Mouse (Mus musculus) retina, adult 2 months (tissue): ENCODE measurements around the gene 4930447C04Rik.

Experiments
- DNase-seq: peaks from one replicate; pipeline ENCODE4 v3.0.0-alpha.2; 2012; ENCODE audit warnings: low read depth, low spot score

The 4930447C04Rik gene

DNA sequence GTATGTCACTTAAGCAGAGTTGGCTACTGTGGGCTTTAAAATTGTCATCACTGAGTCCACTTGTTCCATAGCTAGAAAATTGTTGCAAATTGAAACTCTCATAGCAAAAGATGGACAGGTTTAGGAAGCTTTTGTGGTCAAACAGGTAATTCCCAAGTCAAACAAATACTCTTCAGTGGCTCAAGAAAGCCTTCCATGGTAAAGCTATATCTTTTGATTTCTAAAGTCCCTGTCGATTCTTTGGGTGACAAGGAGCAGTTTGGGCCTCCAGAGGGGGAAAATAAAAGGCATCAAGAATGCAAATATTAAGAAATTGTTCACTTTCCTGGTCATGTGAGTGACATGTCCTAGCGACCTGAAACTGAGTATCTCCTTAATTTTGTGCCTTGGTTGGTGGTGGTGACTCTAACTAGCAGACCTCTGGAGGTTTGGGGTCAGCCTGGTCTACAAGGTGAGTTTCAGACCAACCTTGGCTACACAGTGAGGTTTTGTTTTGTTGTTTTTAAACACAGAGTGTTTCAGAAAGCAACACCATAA, 3.1 kb upstream of the 4930447C04Rik start:
- no peak for DNase-seq

DNA sequence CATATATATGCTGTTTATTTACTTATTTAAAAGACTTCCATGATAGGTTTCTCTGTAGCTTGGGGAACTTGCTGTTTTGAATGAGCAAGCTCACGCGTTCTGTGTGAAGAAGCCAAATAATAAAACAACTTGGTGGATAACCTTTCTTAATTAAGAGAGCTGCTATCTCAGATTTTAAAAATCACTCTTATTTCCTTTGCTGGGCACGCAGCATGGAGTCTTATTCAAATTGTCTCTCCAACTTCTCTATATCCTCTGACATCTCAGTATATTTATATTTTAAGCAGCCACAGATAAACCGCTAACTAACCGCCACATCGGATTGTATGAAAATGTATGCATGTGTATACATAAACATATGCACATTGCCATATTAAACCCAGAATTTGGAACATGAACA, 1.6 kb upstream of the 4930447C04Rik start:
- no peak for DNase-seq

DNA sequence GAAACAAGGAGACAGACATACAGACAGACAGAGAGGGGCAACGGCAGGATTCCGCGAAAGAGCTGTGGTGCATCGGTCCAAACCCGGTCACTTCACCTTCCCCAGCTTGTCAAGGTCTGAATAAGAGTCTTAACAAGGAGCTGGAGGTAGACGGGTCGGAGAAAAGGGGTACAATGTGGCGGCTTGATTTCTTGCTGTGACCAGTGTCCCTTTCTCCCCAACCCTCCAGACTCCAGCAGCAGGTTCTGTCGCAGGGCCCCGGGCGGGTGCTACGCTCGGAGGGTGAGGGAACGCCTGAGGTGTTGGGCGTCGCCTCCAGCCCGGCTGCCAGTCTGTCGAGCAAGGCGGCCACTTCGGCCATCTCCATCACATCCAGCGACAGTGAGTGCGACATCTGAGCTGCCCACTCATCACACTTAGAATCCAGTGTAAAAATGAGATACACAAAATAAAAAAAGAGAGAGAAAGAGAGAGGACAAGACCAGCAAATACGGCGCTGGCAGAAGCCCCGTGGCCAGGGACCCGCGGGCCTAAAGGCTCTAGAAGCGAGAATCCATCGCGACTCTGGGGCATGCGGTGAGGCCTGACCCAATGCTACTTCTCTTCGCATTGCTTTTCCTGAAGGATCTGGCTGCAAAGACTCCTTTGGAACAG, 951 bp upstream of the 4930447C04Rik start:
- no peak for DNase-seq

DNA sequence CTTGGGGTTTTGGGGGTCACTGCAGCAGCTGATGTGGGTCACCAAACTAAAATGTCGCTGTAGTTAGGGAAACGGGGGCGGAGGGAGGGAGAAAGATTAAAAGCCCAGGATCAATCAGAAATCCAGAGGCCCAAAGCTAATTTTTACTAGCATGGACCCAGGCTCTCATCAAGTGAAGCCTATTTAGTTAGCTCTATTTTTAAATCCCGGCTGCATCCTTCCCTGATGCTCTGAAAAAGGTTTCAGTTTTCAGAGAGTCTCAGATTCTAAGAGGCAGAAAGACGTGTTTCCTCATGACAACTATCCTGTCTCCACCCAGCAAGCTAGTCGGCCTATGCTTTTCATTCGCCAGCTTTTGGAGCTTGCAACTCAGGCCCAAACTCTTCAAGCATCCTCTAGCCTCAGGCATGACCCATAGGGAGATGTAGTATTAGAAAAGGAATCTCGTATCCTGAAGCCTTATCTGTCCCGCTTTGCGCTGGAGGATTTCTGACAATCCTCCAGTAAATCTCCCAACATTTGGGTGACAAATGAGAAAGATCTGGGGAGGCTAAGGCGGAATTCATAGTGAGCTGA, 336 bp upstream of the 4930447C04Rik start:
- no peak for DNase-seq

DNA sequence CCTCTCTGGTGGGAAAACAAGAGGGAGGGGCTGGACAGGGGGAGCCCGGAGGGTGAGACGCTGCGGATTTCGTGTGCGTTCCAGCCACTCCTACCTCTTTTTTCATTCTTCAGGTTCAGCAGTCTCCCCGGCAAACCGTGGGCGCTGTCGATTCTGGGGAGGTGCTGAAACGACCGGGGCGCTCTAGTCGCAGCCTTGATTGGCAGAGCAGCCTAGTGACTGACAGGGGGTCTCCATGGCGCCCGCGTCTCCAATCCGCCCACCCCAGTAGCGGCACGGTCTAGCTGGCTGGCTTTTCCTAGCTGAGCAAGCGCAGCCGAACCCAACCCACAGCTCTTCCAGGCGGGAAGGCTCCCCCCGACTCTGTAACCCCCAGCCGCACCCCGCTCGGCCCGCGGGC, 958 bp downstream of the 4930447C04Rik start, which contains the start of gene Six6:
Six6 (plus strand) TSS at position 277 of the 400 bp plus-strand sequence.
- no peak for DNase-seq

DNA sequence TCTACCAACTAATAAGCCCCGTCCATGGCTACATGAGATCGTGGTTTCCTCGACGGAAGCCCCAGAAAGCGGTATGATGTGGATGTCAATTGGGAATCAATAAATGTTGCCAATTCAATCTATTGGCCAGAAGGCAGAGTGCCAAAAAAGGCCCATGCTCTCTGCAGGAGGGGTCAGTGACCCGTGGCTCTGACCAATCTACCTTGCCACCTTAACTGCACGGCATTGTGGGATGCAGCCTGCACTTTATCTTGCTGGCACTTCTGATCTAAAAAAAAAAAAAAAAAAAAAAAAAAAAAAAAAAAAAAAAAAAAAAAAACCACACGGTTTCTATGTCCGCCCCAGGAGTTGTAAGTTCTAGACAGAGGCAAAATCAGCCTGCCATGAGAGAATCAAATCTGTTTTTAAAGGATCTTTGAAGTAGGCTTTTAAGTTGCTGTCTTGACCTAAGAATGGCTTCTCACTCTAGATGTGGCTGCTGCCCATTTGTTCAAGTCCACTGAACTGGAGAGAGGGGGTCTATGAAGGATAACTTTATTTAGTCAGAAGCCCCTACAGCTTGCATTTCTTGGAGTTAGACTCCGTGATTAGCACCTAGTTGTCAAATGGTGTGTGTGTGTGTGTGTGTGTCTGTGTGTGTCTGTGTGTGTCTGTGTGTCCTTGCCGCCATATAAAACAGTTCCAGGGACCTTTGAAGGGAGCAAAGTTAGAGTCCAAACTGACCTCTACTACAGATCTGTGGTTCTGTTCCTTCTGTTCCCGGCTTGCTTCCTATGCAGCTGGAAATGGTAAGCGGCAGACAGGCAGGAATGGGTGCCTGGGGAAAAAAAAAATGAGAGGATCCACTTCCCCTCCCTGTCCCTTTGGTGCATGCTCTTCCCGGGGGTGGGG, 1.7 kb downstream of the 4930447C04Rik start:
- no peak for DNase-seq

DNA sequence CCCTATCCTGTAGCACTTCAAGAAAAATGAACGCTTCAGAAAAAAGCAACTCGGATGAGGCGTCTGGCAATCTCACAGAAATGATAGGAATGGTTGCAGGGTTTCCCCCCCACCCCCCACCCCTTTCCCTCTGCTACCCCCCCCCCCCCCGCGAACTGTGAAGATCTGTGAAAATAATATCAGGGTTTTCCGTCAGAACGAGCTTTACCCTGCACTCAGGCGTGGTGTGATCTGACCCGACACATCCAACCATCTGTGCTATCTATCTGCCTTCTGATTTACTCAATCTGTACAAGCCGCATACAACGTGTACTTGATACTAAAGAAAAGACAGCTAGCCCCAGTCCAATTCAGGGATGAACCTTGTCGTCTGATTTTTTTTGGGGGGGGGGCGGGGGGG, 2.4 kb downstream of the 4930447C04Rik start:
- DNase-seq: no peak

DNA sequence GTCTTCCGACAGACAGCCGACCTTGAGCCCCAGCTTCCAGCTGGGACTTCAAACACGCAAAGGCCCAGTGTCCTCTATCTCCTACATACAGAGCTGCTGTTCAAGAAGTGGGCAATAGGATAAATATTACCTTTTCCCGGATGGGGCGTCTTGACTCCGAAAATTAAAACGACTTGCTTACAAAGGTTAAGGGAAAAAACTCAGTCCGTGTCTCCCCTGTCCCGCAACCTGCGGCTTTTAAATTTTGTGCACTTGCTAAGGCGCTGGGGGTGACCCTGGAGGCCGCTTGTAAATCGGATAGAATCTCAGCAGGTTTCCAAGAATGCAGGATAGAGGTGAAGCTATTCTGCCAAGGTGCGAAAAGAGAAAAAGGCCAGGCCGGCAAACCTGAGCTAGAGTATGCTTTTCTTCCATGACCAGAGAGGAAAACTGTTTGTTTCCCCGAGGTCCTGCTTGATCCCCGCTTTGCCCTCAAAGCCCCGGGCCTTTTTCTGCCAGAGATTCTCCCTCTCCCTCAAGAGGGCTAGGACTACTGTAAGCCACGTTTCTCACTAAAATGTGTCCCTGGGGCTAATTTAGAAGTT, 2.9 kb downstream of the 4930447C04Rik start:
- DNase-seq: no peak

DNA sequence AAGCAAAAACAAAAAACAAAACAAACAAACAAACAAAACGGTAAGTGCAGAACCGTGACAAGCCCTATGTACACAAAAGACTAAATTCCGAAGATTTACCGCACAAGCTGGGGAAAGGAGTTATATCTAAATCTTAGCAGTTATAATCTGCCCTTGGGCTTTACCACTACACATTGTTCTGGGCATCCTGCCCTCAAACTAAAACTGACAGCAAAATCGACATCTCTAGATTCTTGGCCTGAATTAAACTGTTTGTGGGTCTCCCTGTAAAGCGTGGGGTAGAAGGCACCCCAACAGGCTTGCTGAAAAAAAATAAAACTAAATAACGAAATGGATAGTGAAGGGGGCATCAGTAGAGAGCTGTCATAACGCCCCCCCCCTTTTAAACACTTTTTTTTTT, 3.8 kb downstream of the 4930447C04Rik start:
- no peak for DNase-seq

DNA sequence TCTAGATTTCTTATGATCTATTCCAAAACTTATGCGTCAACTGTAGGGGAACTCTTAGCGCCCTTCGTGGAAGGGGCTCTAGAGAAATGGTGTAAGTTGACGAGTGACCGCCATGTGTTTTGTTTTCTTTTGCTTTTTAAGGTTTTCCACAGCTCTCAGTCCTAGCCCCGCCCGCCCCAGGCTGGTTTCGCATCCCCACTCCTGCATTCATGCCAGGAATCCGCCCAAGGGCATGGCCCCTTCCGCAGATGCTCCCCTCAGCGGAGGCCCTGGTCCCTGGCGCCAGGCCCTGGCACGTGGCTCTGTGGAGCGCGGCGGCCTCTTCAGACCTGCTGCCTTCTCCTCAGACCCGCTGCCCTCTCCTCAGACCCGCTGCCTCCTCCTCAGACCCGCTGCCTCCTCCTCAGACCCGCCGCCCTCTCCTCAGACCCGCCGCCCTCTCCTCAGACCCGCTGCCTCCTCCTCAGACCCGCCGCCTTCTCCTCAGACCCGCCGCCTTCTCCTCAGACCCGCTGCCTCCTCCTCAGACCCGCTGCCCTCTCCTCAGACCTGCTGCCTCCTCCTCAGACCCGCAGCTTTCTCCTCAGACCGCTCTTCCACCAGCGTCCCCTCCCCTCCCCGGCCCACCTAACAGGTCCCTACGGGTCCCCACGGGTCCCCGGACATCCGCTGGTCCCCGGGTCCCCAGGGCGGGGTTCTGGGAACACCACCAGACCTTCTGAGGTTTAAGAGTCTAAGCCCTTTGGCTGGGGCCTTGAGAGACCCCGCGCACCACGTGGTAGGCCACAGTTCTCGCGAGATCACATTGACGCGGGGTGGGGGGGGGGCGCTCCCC, 23.2 kb downstream of the 4930447C04Rik start:
- DNase-seq: no peak

DNA sequence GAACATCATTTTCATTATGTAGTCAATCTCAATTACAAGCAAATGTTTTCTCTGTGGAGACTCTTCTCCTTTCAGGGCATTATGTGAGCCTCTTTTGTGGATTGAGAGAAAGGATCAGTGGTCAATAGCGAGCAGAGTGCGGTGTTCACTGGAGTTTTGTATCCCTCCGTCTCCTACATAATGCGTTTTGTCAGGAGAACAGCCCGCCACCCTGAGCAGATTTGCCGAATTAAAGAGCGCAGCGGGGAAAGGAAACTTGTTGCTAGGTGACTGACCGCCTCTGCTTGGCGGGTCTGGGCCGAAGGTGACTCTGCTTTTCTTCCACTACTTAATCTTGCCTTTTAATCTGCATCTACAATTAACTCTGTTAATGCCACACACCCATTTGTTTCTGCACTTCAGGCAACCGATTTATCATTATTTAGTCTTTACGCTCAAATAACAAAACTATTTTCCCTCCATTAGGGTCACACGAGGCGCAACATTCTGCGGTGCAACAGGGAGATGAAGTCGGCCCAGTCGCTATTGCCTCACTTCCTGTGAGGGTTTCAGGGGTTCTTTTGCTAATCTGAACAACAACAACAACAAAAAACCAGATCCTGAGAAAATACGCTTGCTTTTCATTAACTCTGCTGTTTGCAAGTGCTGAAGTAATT, 86.1 kb downstream of the 4930447C04Rik start:
- no peak for DNase-seq

DNA sequence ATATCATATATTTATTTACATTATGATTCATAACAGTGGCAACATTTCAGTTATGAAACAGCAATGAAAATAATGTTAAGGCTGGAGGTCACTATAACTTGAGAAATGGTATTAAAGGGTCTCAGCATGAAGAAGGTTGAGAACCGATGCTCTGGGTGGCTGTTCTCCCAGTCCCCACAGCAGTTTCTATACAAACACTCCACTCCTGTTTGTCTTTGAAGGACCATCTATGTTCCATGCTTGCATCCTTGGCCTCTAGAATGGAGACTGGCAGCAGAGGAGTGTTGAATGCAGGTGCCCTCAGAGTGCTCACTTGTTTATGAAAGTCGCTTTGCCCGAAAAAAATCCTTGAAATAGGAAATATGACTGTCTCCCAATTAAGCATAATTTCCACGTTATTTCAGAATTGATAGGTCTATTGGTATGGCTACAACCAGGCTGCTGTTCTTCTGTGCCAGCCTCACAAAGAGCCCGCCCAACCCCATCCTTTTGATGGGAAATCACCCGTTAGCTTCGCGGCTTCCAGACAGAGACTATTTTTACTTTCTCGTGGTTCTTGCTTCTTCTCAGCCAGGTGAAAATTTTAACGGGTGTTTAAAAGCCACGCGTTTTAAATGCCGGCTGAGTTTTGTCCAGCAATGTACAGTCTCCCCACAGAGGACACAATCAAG, 87.0 kb downstream of the 4930447C04Rik start:
- DNase-seq: no peak

DNA sequence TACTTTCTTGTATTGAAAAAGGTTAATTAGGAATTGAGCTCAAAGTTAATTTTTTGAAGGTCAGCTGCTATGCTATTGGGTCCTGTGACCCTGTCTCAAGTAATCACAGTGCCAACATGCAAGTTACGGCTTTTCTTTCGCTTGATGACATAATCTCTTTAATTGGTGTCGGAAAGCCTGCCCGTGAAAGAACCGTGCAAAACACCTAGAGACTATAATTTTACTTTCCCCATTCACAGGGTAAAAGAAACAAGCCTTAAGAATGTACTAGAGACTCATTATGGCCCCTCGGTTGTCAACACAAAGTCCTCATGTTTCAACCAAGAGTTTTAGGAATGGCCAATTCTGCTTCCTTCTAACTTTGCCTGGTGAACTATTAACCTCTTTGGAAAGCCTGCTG, 88.3 kb downstream of the 4930447C04Rik start:
- no peak for DNase-seq

DNA sequence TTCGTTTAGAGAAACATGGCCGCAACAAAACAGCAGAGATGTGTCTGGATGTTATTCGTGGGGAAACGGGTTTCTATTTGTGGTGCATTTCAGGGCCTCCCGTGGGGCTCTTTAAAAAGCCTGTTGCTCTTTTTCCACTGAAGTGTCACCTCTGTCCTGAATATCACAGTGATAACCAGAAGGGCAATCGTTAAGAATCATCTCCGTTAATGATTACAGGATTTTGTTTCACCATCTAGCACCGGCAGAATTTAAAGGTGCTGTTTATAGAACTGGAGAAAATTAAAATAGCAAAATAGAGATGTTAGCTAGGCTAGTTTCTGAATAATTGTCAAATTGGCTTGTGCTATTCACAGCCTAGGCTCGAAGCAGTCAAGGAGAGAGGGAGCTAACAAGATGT, 90.4 kb downstream of the 4930447C04Rik start:
- no peak for DNase-seq

DNA sequence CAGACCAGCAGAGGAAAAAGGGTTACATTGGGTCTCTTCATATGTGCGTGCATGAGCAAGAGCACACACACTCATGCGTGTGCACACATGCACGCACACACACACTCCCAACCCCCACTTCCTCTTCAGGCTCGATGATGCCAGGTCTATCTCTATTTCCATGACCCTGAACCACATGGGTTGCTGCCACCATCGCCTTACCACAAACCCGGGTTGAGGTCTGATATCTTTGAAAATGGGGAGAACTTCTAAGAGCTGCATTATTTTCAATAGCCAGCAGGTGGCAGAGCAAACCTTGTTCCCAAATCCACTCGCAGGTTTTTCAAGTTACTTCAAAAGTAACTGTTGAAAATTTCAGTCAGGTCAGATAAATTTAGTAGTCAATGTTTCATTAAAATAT, 92.8 kb downstream of the 4930447C04Rik start:
- no peak for DNase-seq

DNA sequence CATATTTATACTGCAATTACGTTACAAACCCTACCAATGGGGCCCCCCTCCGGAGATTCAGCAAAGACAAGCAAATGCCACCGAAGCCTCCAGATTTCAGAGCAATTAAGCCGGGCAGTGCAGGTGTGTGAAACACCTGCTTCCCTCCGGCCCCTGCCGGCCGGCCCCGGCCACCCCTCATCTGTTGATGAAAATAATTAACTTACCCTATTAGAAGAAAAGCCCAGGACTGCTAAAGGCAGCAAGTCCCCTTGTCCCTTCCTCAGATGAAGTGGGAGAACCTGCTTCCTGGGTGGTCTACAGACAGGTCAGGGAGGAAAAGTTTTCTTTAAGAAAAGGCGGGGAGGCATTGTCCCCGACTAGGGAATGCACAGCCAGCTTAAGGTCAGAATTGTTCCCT, 94.6 kb downstream of the 4930447C04Rik start:
- no peak for DNase-seq

DNA sequence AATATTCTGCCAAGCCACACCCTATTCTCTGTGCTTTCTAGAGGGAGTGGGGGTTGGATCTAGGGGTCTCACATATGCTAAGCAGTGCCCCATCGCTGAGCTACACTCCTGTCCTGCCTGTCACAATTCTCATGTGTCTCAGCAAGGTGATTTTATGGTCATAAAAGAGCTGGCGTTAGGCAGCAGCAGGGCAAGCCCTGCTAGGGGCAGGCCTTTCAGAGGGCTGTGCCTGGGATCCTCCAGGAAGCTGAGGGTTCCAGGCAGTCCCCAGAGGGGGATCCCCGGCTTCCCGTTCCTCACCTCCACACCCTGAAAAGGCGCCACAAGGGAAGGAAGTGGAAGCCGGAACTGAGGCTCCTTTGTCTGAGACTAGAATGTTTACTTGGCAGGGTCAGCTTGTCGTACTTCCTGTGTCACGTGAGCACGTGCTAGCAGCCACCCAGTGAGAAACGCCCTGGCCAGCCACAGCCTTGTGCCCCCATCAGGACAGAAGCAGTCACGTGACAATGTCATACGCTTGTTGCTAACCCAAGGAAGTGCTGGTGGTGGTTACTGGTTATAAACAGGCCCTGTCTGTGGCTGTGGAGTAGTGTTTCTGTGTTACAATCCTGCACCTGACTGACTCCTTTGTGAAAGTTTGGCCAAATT, 96.5 kb downstream of the 4930447C04Rik start:
- DNase-seq: no peak

DNA sequence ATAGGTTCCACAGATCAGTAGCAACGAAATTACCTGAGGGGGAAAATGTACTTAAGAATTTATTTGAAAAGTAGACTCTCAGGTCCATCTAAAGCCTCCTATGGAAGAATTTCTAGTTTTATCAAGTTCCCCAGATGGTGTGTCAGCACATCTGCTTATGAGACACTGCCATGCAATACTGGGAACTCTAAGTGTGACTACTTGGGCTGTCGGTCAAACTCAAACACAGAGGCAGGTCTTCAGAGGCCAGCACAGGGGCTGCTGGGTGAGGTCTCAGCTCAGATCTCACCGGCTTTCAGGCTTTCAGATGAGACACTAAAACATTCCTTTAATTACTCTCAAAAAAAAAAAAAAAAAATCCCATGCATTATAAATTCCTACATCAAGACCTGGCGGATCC, 97.0 kb downstream of the 4930447C04Rik start:
- no peak for DNase-seq

DNA sequence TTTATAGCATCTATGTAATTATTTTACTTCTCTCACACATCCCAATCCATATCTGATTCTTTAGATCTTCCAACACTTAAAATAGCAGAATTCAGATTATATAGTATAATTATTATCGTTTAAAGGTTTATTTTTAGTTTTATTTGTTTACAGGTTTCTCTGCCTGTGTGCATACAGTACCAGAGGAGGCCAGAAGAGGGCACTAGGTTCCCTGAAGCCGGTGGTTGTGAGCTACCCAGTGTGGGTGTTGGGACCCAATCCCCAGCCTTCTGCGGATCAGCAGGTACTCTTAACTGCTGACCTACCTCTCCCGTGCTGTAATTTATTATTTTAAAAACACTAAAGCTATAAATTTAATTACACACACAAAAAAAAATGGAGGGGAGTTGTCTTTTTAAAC, 97.4 kb downstream of the 4930447C04Rik start:
- DNase-seq: no peak

DNA sequence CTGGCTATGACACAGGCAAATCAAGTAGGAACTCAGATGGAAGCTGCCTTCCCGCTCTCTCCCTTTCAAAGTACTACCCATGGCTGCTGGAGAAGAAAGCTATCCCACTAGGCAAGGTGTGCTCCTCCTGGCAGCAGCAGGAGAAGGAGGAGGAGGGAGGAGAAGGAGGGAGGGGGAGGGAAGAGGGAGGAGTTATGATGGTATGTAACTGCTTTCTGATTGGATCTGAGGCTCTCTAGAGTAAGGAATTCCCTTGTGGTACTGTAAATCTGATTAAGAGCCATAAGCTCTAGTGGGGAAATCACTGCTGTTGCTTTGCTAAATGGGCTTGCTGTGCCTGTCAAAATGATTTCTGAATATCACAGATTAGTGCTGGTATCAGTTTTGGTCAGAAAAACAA, 99.1 kb downstream of the 4930447C04Rik start:
- no peak for DNase-seq
